Mouse (Mus musculus): ENCODE measurements around the gene Rapsn. TPM values are rescaled to one million over a fixed set of nuclear protein-coding genes. Genes with fewer than 3 reads are reported as not detected.
A peak's percentile ranks its signal among the peaks of the same experiment; 100 is the strongest.

Gene Rapsn
- total and polyA plus RNA-seq, 2 experiments from 2014 or later: 32.6 to 62.0 TPM

DNA sequence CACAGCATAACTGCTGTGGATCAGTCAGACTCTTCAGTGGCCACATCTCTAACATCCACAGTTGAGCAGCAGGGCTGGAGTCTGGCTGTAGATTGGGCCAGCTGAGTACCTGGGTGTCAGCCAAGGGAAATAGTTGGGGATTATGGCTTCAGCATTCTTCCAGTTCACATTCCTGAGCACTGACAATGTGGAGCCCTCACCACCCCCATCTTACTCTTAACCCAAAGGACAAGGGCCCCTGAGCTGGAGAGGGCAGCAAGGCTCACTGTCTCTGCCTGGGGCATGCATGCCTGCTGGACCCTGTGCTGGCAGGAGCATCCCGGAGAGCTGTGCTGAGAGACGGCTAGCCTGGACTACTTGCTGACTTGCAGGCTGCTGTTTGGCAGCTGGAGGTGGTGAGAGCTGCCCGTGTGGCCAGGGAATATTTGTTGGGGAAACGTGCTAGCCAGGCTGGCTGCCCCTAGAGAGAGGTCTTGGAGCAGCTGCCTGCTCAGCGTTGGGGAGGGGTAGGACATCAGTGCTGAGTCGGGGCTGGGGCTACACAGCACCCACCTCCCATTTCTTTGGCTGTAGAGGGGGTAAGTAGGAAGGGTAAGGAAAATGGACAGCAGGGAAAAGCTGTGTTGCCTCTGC lies 26.5 kb downstream of the Rapsn start:
- H3K4me2 ChIP-seq (ENCODE audit: low read depth, low read length): no peak overlapping the region
- DNase-seq (ENCODE audit: low spot score) (peak; percentile 58), ATAC-seq (ENCODE audit: insufficient read depth, low read depth) (peak; percentile 52)
- H3K27ac ChIP-seq (ENCODE audit: low read depth): peak overlapping the region; percentile 72
- no peak for TF ChIP-seq CTCF (IDR thresholded peaks at IDR 0.05; ENCODE audit: low read depth)
- TF ChIP-seq EP300 (IDR thresholded peaks at IDR 0.05; ENCODE audit: low read depth): no peak
- H3K9ac ChIP-seq (replicated peaks; ENCODE audit: low read depth, low read length): no peak overlapping the region
- no peaks in the 10 kb centered on the region for H3K27me3 ChIP-seq (ENCODE audit: control insufficient read depth, insufficient read depth, low read length)
- no peaks in the 10 kb centered on the region for H3K9me3 ChIP-seq (replicated peaks; ENCODE audit: control insufficient read depth, low read length)
- WGBS: 28% methylated on average over 6 of the region's 6 CpGs
- H3K36me3 ChIP-seq (replicated peaks; ENCODE audit: control insufficient read depth, insufficient read depth, low read length): peaks cover 62% of the 10 kb centered on the region
- H3K4me3 ChIP-seq (ENCODE audit: low read depth, low read length): no peak overlapping the region
- H3K4me1 ChIP-seq (ENCODE audit: control insufficient read depth, insufficient read depth): peaks cover 12% of the 10 kb centered on the region

DNA sequence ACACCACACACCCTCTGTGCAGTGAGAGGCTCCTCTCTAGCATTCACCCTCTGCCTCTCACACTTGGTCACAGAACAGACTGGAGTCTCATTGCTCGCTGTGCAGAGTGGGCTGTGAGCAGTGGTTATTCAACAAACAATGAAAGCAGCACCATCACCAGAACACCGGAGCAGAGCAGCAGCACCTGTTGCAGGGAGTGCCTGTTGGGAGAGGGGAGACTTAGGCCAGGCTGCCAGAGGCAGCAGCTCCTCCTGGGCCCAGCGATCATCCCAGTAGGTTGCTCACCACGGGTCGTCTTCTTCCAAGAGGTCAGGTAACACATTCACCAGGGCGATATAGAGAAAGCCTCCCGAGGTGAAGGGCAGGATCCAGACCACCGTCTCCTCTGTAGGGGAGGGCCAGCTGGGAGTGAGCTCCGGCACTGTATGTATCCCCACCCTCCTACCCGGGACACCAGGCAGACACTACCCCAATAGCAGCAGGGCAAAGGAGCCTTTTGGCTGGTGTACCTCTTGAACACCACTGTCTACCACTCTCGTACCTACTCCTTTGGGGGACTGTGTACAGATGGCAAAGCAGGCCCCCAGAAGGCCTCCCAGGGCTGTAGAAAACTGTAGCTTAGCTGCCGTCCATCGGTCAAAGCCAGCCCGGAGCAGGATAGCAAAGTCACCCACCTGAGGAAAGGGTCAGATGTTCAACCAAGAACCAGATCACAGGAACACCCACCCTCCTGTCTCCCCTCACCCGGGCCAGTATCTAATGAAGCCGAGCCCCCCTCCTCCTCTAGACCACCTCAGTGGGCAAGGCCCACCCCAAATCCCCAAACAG lies 27.6 kb downstream of the Rapsn start:
- Histone ChIP-seq H3K4me3 (ENCODE audit: low read depth, low read length) (no peak overlapping the region), H3K9me3 (replicated peaks; ENCODE audit: control insufficient read depth, low read length) (no peaks in the 10 kb centered on the region), H3K36me3 (replicated peaks; ENCODE audit: control insufficient read depth, insufficient read depth, low read length) (peaks cover 51% of the 10 kb centered on the region), H3K27ac (ENCODE audit: low read depth) (peak overlapping the region; percentile 72), H3K4me1 (ENCODE audit: control insufficient read depth, insufficient read depth) (peaks cover 17% of the 10 kb centered on the region), H3K4me2 (ENCODE audit: low read depth, low read length) (no peak overlapping the region), H3K27me3 (ENCODE audit: control insufficient read depth, insufficient read depth, low read length) (no peaks in the 10 kb centered on the region), H3K9ac (replicated peaks; ENCODE audit: low read depth, low read length) (no peak overlapping the region)
- no peak for DNase-seq (ENCODE audit: low spot score)
- TF ChIP-seq CTCF (IDR thresholded peaks at IDR 0.05; ENCODE audit: low read depth) (no peak), EP300 (IDR thresholded peaks at IDR 0.05; ENCODE audit: low read depth) (no peak)
- WGBS: 87% methylated on average over 16 of the region's 16 CpGs
- no peak for ATAC-seq (ENCODE audit: insufficient read depth, low read depth)

DNA sequence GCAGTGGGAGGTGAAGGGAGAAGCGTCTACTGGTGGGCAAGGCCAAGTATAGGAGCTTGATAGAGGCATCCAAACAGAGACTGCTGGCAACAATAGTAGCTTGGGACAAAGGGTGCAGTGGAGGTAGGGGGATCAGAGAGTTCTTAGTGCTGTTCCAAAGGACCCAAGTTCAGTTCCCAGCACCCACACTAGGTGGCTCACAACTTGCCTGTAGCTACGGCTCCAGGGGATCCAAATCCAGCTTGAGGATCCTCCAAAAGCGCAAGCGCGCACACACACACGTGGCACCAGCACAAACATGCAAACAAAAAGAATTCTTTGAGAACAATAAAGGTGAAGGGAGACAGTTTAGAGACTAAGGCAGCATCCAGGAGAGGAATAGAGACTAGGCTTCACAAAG lies 28.8 kb downstream of the Rapsn start:
- H3K9me3 ChIP-seq (replicated peaks; ENCODE audit: control insufficient read depth, low read length): no peaks in the 10 kb centered on the region
- DNase-seq (ENCODE audit: low spot score): no peak
- no peaks in the 10 kb centered on the region for H3K27me3 ChIP-seq (ENCODE audit: control insufficient read depth, insufficient read depth, low read length)
- no peak overlapping the region for H3K4me2 ChIP-seq (ENCODE audit: low read depth, low read length)
- peaks cover 25% of the 10 kb centered on the region for H3K4me1 ChIP-seq (ENCODE audit: control insufficient read depth, insufficient read depth)
- H3K36me3 ChIP-seq (replicated peaks; ENCODE audit: control insufficient read depth, insufficient read depth, low read length): peaks cover 43% of the 10 kb centered on the region
- ATAC-seq (ENCODE audit: insufficient read depth, low read depth): no peak
- TF ChIP-seq CTCF (IDR thresholded peaks at IDR 0.05; ENCODE audit: low read depth) (no peak), EP300 (IDR thresholded peaks at IDR 0.05; ENCODE audit: low read depth) (no peak)
- H3K4me3 ChIP-seq (ENCODE audit: low read depth, low read length): no peak overlapping the region
- 86% methylated on average over 6 of the region's 6 CpGs for WGBS
- H3K27ac ChIP-seq (ENCODE audit: low read depth): no peak overlapping the region
- H3K9ac ChIP-seq (replicated peaks; ENCODE audit: low read depth, low read length): no peak overlapping the region

DNA sequence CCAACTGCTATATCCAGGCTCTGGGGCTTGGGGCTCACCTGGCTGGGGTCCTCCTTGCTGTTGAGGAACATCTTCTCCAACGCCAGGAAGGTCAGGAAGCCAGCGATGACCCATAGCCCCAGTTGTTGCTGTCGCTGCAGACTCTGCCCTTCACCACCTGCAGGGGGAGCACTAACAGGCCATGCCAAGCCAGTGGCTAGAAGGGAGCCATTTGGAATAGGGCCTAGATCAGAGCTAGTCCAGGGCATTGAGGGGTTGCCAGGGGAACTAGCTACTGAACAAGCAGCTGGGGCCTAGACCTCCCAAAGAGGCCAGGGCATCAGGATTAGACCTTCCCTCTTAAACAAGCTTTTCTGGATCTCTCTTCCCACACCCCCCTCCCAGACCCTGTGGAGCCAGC lies 30.1 kb downstream of the Rapsn start:
- Histone ChIP-seq H3K36me3 (replicated peaks; ENCODE audit: control insufficient read depth, insufficient read depth, low read length) (peaks cover 35% of the 10 kb centered on the region), H3K9me3 (replicated peaks; ENCODE audit: control insufficient read depth, low read length) (no peaks in the 10 kb centered on the region), H3K27ac (ENCODE audit: low read depth) (peak overlapping the region; percentile 43; the same call in 1 of the 2 replicates), H3K4me3 (ENCODE audit: low read depth, low read length) (no peak overlapping the region), H3K4me1 (ENCODE audit: control insufficient read depth, insufficient read depth) (peaks cover 29% of the 10 kb centered on the region), H3K4me2 (ENCODE audit: low read depth, low read length) (no peak overlapping the region), H3K9ac (replicated peaks; ENCODE audit: low read depth, low read length) (no peak overlapping the region), H3K27me3 (ENCODE audit: control insufficient read depth, insufficient read depth, low read length) (no peaks in the 10 kb centered on the region)
- peak; percentile 60 for TF ChIP-seq CTCF (IDR thresholded peaks at IDR 0.05; ENCODE audit: low read depth)
- TF ChIP-seq EP300 (IDR thresholded peaks at IDR 0.05; ENCODE audit: low read depth): no peak
- ATAC-seq (ENCODE audit: insufficient read depth, low read depth) (no peak), DNase-seq (ENCODE audit: low spot score) (no peak)
- 55% methylated on average over 3 of the region's 3 CpGs for whole genome bisulfite sequencing

- no peak overlapping the region for H3K9ac ChIP-seq (replicated peaks; ENCODE audit: low read depth, low read length)
- no peaks in the 10 kb centered on the region for H3K27me3 ChIP-seq (ENCODE audit: control insufficient read depth, insufficient read depth, low read length)
- TF ChIP-seq CTCF (IDR thresholded peaks at IDR 0.05; ENCODE audit: low read depth) (peak; percentile 30), EP300 (IDR thresholded peaks at IDR 0.05; ENCODE audit: low read depth) (0 out of 2 replicates have a peak, but pooled peaks have one; percentile 60)
- no peak overlapping the region for H3K4me3 ChIP-seq (ENCODE audit: low read depth, low read length)
- no peak overlapping the region for H3K4me2 ChIP-seq (ENCODE audit: low read depth, low read length)
- peaks cover 32% of the 10 kb centered on the region for H3K36me3 ChIP-seq (replicated peaks; ENCODE audit: control insufficient read depth, insufficient read depth, low read length)
- 52% methylated on average over 3 of the region's 3 CpGs for whole genome bisulfite sequencing
- peaks cover 30% of the 10 kb centered on the region for H3K4me1 ChIP-seq (ENCODE audit: control insufficient read depth, insufficient read depth)
- DNase-seq (ENCODE audit: low spot score) (peak; percentile 79), ATAC-seq (ENCODE audit: insufficient read depth, low read depth) (peak; percentile 55)
- peak overlapping the region; percentile 43 for H3K27ac ChIP-seq (ENCODE audit: low read depth)
- no peaks in the 10 kb centered on the region for H3K9me3 ChIP-seq (replicated peaks; ENCODE audit: control insufficient read depth, low read length)
Observed at GRCm38 (mm10) chr2:91066455-91066854, 31.0 kb downstream of the Rapsn start.

All from heart, postnatal 0 days (tissue).